Mouse (Mus musculus): Measurements from ENCODE around the gene Olfr1196.
"Not testable (repeated sequence)": the region's sequence is repeated elsewhere in the genome, so short reads cannot be mapped to it uniquely, and the experiment has no call there.

- not testable (repeated sequence) for TF ChIP-seq CTCF (IDR thresholded peaks at IDR 0.05; ENCODE audit: borderline replicate concordance, extremely low read depth, insufficient read depth, insufficient read length); POLR2A (IDR thresholded peaks at IDR 0.05; ENCODE audit: borderline replicate concordance, extremely low read depth, insufficient read depth, insufficient read length, poor library complexity, severe bottlenecking)
Observed at GRCm38 (mm10) chr2:88675328-88675727, 29.1 kb downstream of the Olfr1196 start, which contains the start of gene Olfr1193.
